ENCODE assay signal across 7 mouse cellular contexts in genomic region chr11:104441475-104442332, GRCm38 (mm10). TPM values are rescaled to one million over a fixed set of nuclear protein-coding genes. Genes with fewer than 3 reads are reported as not detected.
A peak's percentile ranks its signal among the peaks of the same experiment; 100 is the strongest.
DNase-seq lines count a peak whose midpoint lies in the region; ATAC-seq and TF ChIP-seq lines count a peak whose summit lies in the region.

No protein-coding gene starts in this region.

- H3K27me3 ChIP-seq in embryonic facial prominence, embryonic 15.5 days = no peaks in the 10 kb centered on the region
- H3K27me3 ChIP-seq in kidney, embryonic 14.5 days (ENCODE audit: control insufficient read depth, insufficient read depth, low read length) = no peaks in the 10 kb centered on the region
- no peaks in the 10 kb centered on the region for H3K27me3 ChIP-seq in limb, embryonic 14.5 days (ENCODE audit: control insufficient read depth, insufficient read depth, low read length)
- H3K27me3 ChIP-seq in midbrain, postnatal 0 days (ENCODE audit: insufficient read depth, low read length) = no peaks in the 10 kb centered on the region

- peak; percentile 74 for ATAC-seq in embryonic facial prominence, embryonic 15.5 days (ENCODE audit: insufficient number of reproducible peaks, low FRiP score, low TSS enrichment, low read depth)
- peak; percentile 68 for ATAC-seq in kidney, embryonic 14.5 days (ENCODE audit: low FRiP score, low TSS enrichment)
- ATAC-seq in limb, embryonic 14.5 days (ENCODE audit: low FRiP score, low read depth) = peak; percentile 62
- ATAC-seq in midbrain, postnatal 0 days (ENCODE audit: low FRiP score) = peak; percentile 60

- DNase-seq in heart, adult 9 months (ENCODE audit: low spot score in 2 of 2) = peak; percentile 79 to 81
- DNase-seq in limb, embryonic 14.5 days (ENCODE audit: low spot score) = peak; percentile 76
- DNase-seq in midbrain, postnatal 0 days (ENCODE audit: low spot score) = peak; percentile 75
- DNase-seq in spleen, postnatal 10 days (ENCODE audit: low spot score in 2 of 2) = peak; percentile 76 to 81

- WGBS in bone marrow, adult 2 months = 1% methylated on average over 79 of the region's 92 CpGs
- WGBS in embryonic facial prominence, embryonic 15.5 days = under 1% methylated on average over 62 of the region's 92 CpGs
- WGBS in kidney, embryonic 14.5 days = under 1% methylated on average over 56 of the region's 92 CpGs
- WGBS in limb, embryonic 14.5 days = under 1% methylated on average over 25 of the region's 92 CpGs
- WGBS in midbrain, postnatal 0 days = 2% methylated on average over 30 of the region's 92 CpGs

- peaks cover 1% of the 10 kb centered on the region; the same call in 1 of the 2 replicates for H3K4me1 ChIP-seq in bone marrow, adult 2 months (ENCODE audit: control insufficient read depth, insufficient read depth, low read length)
- H3K4me1 ChIP-seq in embryonic facial prominence, embryonic 15.5 days = 0 out of 2 replicates have a peak, but pooled peaks cover 3% of the 10 kb centered on the region
- peaks cover 9% of the 10 kb centered on the region; the same call in 1 of the 2 replicates for H3K4me1 ChIP-seq in kidney, embryonic 14.5 days (ENCODE audit: control insufficient read depth, insufficient read depth, low read length)
- H3K4me1 ChIP-seq in limb, embryonic 14.5 days (ENCODE audit: control insufficient read depth, insufficient read depth, low read length) = peaks cover 9% of the 10 kb centered on the region
- H3K4me1 ChIP-seq in midbrain, postnatal 0 days (ENCODE audit: insufficient read depth, low read length) = no peaks in the 10 kb centered on the region

- H3K4me3 ChIP-seq in bone marrow, adult 2 months (replicated peaks; ENCODE audit: control insufficient read depth, low read depth, low read length) = peak overlapping the region; percentile 94
- peak overlapping the region; percentile 91 for H3K4me3 ChIP-seq in embryonic facial prominence, embryonic 15.5 days (replicated peaks)
- peak overlapping the region; percentile 74 for H3K4me3 ChIP-seq in kidney, embryonic 14.5 days (ENCODE audit: low read length)
- peak overlapping the region; percentile 88 for H3K4me3 ChIP-seq in limb, embryonic 14.5 days (replicated peaks; ENCODE audit: low read length)
- H3K4me3 ChIP-seq in midbrain, postnatal 0 days (ENCODE audit: low read depth, low read length) = peak overlapping the region; percentile 87

- no peaks in the 10 kb centered on the region for H3K36me3 ChIP-seq in embryonic facial prominence, embryonic 15.5 days
- no peaks in the 10 kb centered on the region for H3K36me3 ChIP-seq in kidney, embryonic 14.5 days (ENCODE audit: control insufficient read depth, insufficient read depth, low read length)
- no peaks in the 10 kb centered on the region for H3K36me3 ChIP-seq in limb, embryonic 14.5 days (ENCODE audit: control insufficient read depth, insufficient read depth, low read length)
- H3K36me3 ChIP-seq in midbrain, postnatal 0 days (ENCODE audit: insufficient read depth, low read length) = no peaks in the 10 kb centered on the region

- TF ChIP-seq POLR2A in bone marrow, adult 2 months (IDR thresholded peaks at IDR 0.05; ENCODE audit: borderline replicate concordance, control insufficient read depth, low read depth, low read length) = no peak; the same call in 1 of the 2 replicates
- TF ChIP-seq POLR2A in limb, embryonic 14.5 days (IDR thresholded peaks at IDR 0.05; ENCODE audit: borderline replicate concordance, extremely low read depth, insufficient read depth, insufficient read length) = 0 out of 2 replicates have a peak, but pooled peaks have one; percentile 19

- H3K9ac ChIP-seq in embryonic facial prominence, embryonic 15.5 days = peak overlapping the region; percentile 86
- H3K9ac ChIP-seq in kidney, embryonic 14.5 days (ENCODE audit: low read depth, low read length) = peak overlapping the region; percentile 99
- H3K9ac ChIP-seq in limb, embryonic 14.5 days (ENCODE audit: low read depth, low read length, severe bottlenecking) = peak overlapping the region; percentile 99
- peak overlapping the region; percentile 99 for H3K9ac ChIP-seq in midbrain, postnatal 0 days (replicated peaks; ENCODE audit: low read length, poor library complexity, severe bottlenecking)

- H3K4me2 ChIP-seq in embryonic facial prominence, embryonic 15.5 days (replicated peaks) = peak overlapping the region; percentile 65
- peak overlapping the region; percentile 64 for H3K4me2 ChIP-seq in kidney, embryonic 14.5 days (replicated peaks; ENCODE audit: low read depth, low read length)
- H3K4me2 ChIP-seq in limb, embryonic 14.5 days (replicated peaks; ENCODE audit: low read depth, low read length, severe bottlenecking) = peak overlapping the region; percentile 54; the same call in 1 of the 2 replicates
- H3K4me2 ChIP-seq in midbrain, postnatal 0 days (ENCODE audit: low read depth, low read length, poor library complexity, severe bottlenecking) = peak overlapping the region; percentile 74

- H3K9me3 ChIP-seq in embryonic facial prominence, embryonic 15.5 days (replicated peaks) = no peaks in the 10 kb centered on the region
- H3K9me3 ChIP-seq in kidney, embryonic 14.5 days (ENCODE audit: control insufficient read depth, low read length) = no peaks in the 10 kb centered on the region
- no peaks in the 10 kb centered on the region for H3K9me3 ChIP-seq in limb, embryonic 14.5 days (ENCODE audit: control insufficient read depth, low read length)
- no peaks in the 10 kb centered on the region for H3K9me3 ChIP-seq in midbrain, postnatal 0 days (ENCODE audit: low read length)

- H3K27ac ChIP-seq in bone marrow, adult 2 months (ENCODE audit: control insufficient read depth, insufficient read depth, low read depth, low read length, poor library complexity) = peak overlapping the region; percentile 100
- H3K27ac ChIP-seq in embryonic facial prominence, embryonic 15.5 days (replicated peaks) = peak overlapping the region; percentile 100
- H3K27ac ChIP-seq in kidney, embryonic 14.5 days (ENCODE audit: low read depth, low read length) = peak overlapping the region; percentile 100
- peak overlapping the region; percentile 100 for H3K27ac ChIP-seq in limb, embryonic 14.5 days (replicated peaks; ENCODE audit: low read depth, low read length)
- peak overlapping the region; percentile 100 for H3K27ac ChIP-seq in midbrain, postnatal 0 days (ENCODE audit: low read depth, low read length)

- no peak for TF ChIP-seq CTCF in bone marrow, adult 2 months (IDR thresholded peaks at IDR 0.05; ENCODE audit: control insufficient read depth, insufficient read depth, low read length)
- TF ChIP-seq CTCF in midbrain, postnatal 0 days (IDR thresholded peaks at IDR 0.05) = no peak

RNA-seq across cellular contexts. Expression of gene Kansl1, which starts 27.0 kb away (rescaled TPM):
- 8.1 and 19.0 TPM in 2 replicates for polyA plus RNA-seq in bone marrow, adult 2 months (2011; ENCODE audit: insufficient read depth, insufficient read length, low replicate concordance, missing spikeins)
- 23.2 and 25.5 TPM in 2 replicates for polyA plus RNA-seq in embryonic facial prominence, embryonic 15.5 days (2015; fragmentation: Nextera tagmentation; extraction: Ambion mirVana)
- polyA plus RNA-seq in kidney, embryonic 14.5 days (2014; fragmentation: Nextera tagmentation; extraction: Ambion mirVana) = 20.3 and 29.9 TPM in 2 replicates
- 91.7 and 123 TPM in 2 replicates for polyA plus RNA-seq in limb, embryonic 14.5 days (2012; rRNA removed)
- 27.0 and 33.2 TPM in 2 replicates for polyA plus RNA-seq in limb, embryonic 14.5 days (2014; fragmentation: Nextera tagmentation; extraction: Ambion mirVana)
- total RNA-seq in midbrain, postnatal 0 days (2014; rRNA removed) = 82.3 and 88.9 TPM in 2 replicates
- 21.1 and 22.0 TPM in 2 replicates for polyA plus RNA-seq in midbrain, postnatal 0 days (2015; fragmentation: Nextera tagmentation; extraction: Ambion mirVana)

Comparison
In these comparisons a context has a peak if more than half of its experiments do, and no peak if none do; other contexts are left out.
1. Peak in every context shown above with its lines: DNase-seq, ATAC-seq, H3K4me3 ChIP-seq and H3K27ac ChIP-seq.